Mouse (Mus musculus) neutrophil, adult 83 days (primary cell): ENCODE measurements around the gene Sctr. TPM values are rescaled to one million over a fixed set of nuclear protein-coding genes. Genes with fewer than 3 reads are reported as not detected.

Source experiments
- total RNA-seq, 2 experiments: library from RNA; stranded (reverse); gene quantifications; one replicate each; pipeline ENCODE4 v1.2.4; 2023

Gene Sctr
- total RNA-seq, result not detected

GRCm38 (mm10) chr1:120006844-120007790 is at the start of gene Sctr:
TSS of gene Sctr (plus strand) at chr1:120006894.

DNA sequence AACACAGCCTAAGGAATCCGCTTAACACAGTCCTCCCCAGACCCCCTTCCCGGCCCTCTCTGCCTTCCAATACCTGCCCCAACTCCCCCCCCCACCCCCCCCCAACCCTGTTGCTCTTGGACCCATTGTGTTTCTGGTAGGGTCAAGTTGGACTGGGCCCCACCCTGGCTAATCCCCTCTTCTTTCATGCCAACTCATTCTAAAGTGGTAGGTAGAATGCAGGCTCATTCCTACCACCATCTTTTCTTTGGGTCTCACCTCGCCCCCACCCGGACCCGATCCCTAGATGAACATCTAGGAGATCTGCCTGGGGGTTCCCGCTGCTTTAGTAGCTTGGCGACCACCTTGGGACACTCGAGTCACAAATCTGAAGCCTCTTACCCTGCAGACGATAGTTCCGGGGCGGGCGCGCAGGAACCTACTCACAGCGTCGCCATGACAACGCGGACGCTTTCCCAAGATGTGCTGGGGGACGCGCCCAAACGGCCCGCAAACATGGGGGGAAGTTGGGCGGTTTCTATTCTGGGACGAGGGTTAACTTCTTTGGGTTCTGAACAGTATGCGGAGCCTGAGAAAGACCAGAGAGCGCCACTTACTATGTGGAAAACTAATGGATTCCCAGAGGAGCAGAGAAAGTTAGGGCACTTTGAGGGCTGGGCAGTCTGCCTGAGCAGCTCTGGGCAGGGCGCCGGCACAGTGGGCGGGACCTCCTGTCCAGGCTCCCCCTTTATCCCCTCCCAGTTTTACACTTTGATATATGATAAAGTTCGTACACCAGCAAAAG is 9.7 kb upstream of the Sctr start, which contains the start of gene Cfap221:
Gene Cfap221, minus strand, starts transcription at position 437 of the 784 bp plus-strand sequence.

GRCm38 (mm10) chr1:120073519-120074306 is 67.0 kb downstream of the Sctr start, which contains the start of gene Tmem37:
TSS of gene Tmem37 (minus strand) at chr1:120074074.

Other genes starting within 250 kb of the Sctr start
- 1 to 10 TPM; 3.7 to 6.4 TPM for gene Ptpn4, start 169.3 kb upstream of the Sctr start, total RNA-seq
- 1 to 10 TPM; 1.6 to 2.3 TPM for gene Tmem177, start 93.7 kb upstream of the Sctr start, total RNA-seq
- gene Cfap221, start 9.7 kb upstream of the Sctr start, total RNA-seq, result not detected
- under 1 TPM in 1 of 2 experiments, not detected in 1; 0.42 TPM for gene Tmem37, start 67.2 kb downstream of the Sctr start, total RNA-seq
- gene Dbi, start 114.2 kb downstream of the Sctr start, total RNA-seq, result 10 to 100 TPM; 91.8 to 94.1 TPM
- gene 3110009E18Rik, start 114.3 kb downstream of the Sctr start, total RNA-seq, result 10 to 100 TPM in 1 of 2 experiments, 1 to 10 TPM in 1; 8.2 to 10.2 TPM